Mouse (Mus musculus) bone marrow, adult 2 months (tissue): ENCODE results near the gene March1. TPM values are rescaled to one million over a fixed set of nuclear protein-coding genes. Genes with fewer than 3 reads are reported as not detected.

Experiments
- H3K27ac ChIP-seq: fragments of 200-500 bp; 2 replicates; pipeline ENCODE4 v1.5.1; 2012; ENCODE audit warnings: low read depth, mild to moderate bottlenecking, control low read depth, inconsistent platforms, low read length; ENCODE audit not compliant: control insufficient read depth, poor library complexity, insufficient read depth
- H3K4me1 ChIP-seq: fragments of 200-500 bp; 2 replicates; pipeline ENCODE4 v1.6.1; 2011; ENCODE audit warnings: low read length; ENCODE audit not compliant: control insufficient read depth, insufficient read depth
- H3K4me3 ChIP-seq: fragments of 200-500 bp; replicated peaks from 2 replicates; pipeline ENCODE3; 2011; ENCODE audit warnings: mild to moderate bottlenecking, low read depth, low read length, control low read depth; ENCODE audit not compliant: control insufficient read depth
- CTCF ChIP-seq: fragments of 200-500 bp; IDR thresholded peaks from 2 replicates; pipeline ENCODE4 v1.5.1; 2011; ENCODE audit warnings: low read length, control low read depth; ENCODE audit not compliant: control insufficient read depth, insufficient read depth
- POLR2A ChIP-seq: fragments of 200-500 bp; IDR thresholded peaks from 2 replicates; pipeline ENCODE4 v1.6.1; 2011; ENCODE audit warnings: low read depth, mild to moderate bottlenecking, control low read depth, low read length, borderline replicate concordance; ENCODE audit not compliant: control insufficient read depth
- WGBS: fragments of 180-500 bp; shearing (Covaris S2); methylation state at CpG from one replicate; pipeline ENCODE4 v1.1.7; 2018; 5-methylcytosine and 5-hydroxymethylcytosine counted together
- polyA plus RNA-seq: library from polyadenylated mRNA; stranded (reverse); fragments of >200 nt; gene quantifications from 2 replicates; pipeline ENCODE4 v1.2.4, GENCODE M21; 2011; ENCODE audit warnings: low replicate concordance; ENCODE audit not compliant: missing spikeins, insufficient read depth, insufficient read length

Gene March1
- 3.3 and 9.8 TPM in 2 replicates for polyA plus RNA-seq

DNA sequence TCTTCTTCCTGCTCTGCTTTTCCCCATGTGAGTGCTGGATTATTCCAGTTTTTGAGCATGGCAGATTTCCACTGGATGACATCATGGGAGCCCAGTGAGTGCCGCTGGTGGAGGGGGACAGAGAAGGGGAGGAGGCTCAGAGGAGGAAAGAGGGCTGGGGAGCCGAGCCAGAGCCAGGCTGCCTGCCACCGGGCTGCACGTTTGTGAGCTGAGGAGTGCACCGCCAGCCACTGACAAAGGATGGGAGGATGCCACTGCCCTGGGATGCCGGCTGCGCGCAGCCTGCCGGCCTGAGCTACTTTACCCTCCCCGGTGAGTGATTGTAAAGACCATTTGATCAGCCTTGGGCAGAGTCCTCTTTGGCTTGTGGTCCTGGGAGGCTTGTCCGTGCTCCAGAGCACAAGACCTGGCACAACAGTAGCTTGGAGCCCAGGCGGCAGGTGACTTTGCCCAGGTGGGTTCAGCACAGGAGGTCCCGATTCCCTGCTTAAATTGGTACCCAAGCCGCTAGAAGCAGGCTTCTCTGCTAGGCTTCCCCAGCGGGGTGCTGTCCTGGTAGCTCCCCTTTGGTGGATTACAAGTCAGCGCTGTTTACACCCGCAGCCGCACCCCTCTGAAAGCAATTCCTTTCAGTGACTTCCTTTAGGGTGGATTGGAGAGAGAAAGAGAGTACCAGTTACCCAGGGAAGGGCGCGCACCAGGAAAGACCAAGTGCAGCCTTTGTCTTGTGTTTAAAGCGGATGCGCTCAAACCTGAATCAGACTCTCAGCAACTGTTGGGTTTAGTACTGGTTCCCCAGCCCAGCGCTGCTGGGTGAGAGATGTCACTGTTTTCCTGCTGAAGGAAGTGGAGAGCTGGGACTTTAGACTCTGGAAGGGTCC is at the start of gene March1:
Gene March1 (plus strand): TSS at position 30 of the 881 bp plus-strand sequence.
- WGBS, result 6% methylated on average over 23 of the region's 23 CpGs
- no peaks in the 10 kb centered on the region for H3K4me1 ChIP-seq
- H3K27ac ChIP-seq, result no peak within 1 kb of the TSS
- TF ChIP-seq POLR2A, result no peak
- no peak for TF ChIP-seq CTCF
- H3K4me3 ChIP-seq, result no peak within 1 kb of the TSS

GRCm38 (mm10) chr8:65586909-65587308 is 30.8 kb upstream of the March1 start:
- no peak for TF ChIP-seq CTCF
- no peak for TF ChIP-seq POLR2A
- 26% methylated on average over 1 of the region's 1 CpGs for WGBS

GRCm38 (mm10) chr8:65603241-65603640 is 14.5 kb upstream of the March1 start:
- TF ChIP-seq POLR2A, result no peak
- H3K4me3 ChIP-seq, result no peak overlapping the region
- no peaks in the 10 kb centered on the region for H3K4me1 ChIP-seq
- WGBS, result 43% methylated on average over 2 of the region's 2 CpGs
- no peak overlapping the region for H3K27ac ChIP-seq

More at GRCm38 (mm10) chr8:65586909-65587308, 30.8 kb upstream of the March1 start:
- Histone ChIP-seq H3K4me3 (no peak overlapping the region), H3K27ac (no peak overlapping the region), H3K4me1 (no peaks in the 10 kb centered on the region)

DNA sequence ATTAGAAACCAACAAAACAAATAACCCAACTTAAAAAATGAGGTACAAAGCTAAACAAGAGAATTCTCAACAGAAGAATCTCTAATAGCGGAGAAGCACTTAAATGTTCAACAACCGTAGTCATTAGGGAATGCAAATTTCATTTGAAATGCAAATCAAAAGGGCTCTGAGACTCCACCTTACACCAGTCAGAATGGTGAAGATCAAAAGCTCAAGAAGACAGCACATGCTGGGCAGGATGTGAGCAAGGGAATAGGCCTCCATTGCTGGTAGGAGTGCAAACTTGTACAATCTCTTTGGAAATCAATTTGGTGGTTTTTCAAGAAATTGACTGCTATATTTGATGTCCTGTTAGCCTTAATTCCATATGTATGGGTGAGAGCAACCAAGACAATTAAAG is 8.2 kb upstream of the March1 start:
- TF ChIP-seq POLR2A, result no peak
- TF ChIP-seq CTCF, result no peak
- Histone ChIP-seq H3K4me3 (no peak overlapping the region), H3K4me1 (no peaks in the 10 kb centered on the region), H3K27ac (no peak overlapping the region)
- whole genome bisulfite sequencing, result 61% methylated on average over 2 of the region's 2 CpGs

DNA sequence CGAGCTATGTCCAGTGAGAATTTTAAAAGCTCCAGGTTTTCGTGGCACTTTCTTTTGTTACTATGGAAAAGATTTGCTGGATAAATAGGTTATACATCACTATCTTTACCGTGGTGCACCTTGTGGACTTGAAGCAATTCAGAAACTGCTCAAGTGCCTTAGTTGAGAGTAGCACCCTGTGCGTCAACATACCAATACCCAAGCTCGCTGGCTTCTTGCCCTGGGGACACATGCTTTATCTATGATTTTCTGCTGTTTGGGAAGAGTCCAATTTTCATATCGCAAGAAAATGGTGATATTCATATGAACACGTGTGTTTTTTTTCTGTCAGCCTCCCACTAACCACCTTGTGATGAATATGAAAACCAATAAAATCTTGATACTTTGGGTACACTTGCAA is 1.3 kb downstream of the March1 start:
- Histone ChIP-seq H3K4me3 (no peak overlapping the region), H3K27ac (no peak overlapping the region), H3K4me1 (no peaks in the 10 kb centered on the region)
- TF ChIP-seq POLR2A (no peak), CTCF (no peak)
- 37% methylated on average over 7 of the region's 7 CpGs for WGBS

DNA sequence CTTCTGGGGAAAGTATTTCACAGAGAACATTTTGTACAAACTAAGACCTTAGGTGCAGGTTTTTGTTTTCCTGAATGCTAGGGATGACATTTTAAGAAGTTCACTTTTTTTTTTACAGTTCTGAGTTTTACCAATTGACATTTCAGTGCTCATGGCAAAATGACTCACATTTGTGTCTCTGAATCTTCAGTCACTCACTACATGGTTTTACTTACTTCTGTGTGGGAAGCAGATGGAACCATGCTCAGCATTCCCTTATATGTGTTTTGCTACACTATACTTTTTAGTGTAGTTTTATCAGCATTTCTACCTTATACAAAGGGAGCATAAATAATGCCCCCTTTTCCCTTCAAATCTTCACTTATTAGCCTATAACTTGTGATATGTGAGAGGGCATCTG is 27.2 kb downstream of the March1 start:
- H3K27ac ChIP-seq, result no peak overlapping the region
- no peaks in the 10 kb centered on the region for H3K4me1 ChIP-seq
- no peak for TF ChIP-seq CTCF
- TF ChIP-seq POLR2A, result no peak
- H3K4me3 ChIP-seq, result no peak overlapping the region

DNA sequence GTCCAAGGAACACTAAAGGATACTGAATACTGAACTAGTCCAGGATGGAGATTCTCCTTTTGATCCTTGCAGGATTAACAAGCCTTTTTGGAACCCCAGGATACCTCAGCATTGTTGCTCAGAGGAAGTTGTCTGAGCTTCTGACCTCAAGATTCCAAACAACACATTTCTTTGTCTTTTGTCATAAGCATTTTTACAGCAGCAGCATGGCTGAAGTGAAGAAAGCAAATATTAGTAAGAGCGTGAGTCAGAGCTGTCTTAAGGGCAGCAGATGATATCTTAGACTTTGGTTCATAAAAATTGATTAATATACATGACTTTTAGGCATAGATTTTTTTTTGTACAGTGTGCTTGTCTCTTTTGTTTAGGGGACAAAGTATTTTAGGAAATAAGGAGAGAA is 27.8 kb downstream of the March1 start:
- Histone ChIP-seq H3K4me1 (no peaks in the 10 kb centered on the region), H3K27ac (no peak overlapping the region), H3K4me3 (no peak overlapping the region)
- 78% methylated on average over 1 of the region's 1 CpGs for WGBS
- no peak for TF ChIP-seq POLR2A
- no peak for TF ChIP-seq CTCF

GRCm38 (mm10) chr8:65645945-65646344 is 28.2 kb downstream of the March1 start:
- Histone ChIP-seq H3K27ac (no peak overlapping the region), H3K4me1 (no peaks in the 10 kb centered on the region), H3K4me3 (no peak overlapping the region)
- TF ChIP-seq POLR2A (no peak), CTCF (no peak)
- 61% methylated on average over 1 of the region's 1 CpGs for WGBS

GRCm38 (mm10) chr8:65655924-65656323 is 38.2 kb downstream of the March1 start:
- Histone ChIP-seq H3K4me3 (no peak overlapping the region), H3K27ac (no peak overlapping the region), H3K4me1 (no peaks in the 10 kb centered on the region; the same call in 1 of the 2 replicates)
- TF ChIP-seq POLR2A (no peak), CTCF (no peak)
- WGBS, result 60% methylated on average over 6 of the region's 6 CpGs
